ENCODE assay signal across 8 mouse cellular contexts in genomic region chr9:50659392-50660217, GRCm38 (mm10). TPM values are rescaled to one million over a fixed set of nuclear protein-coding genes. Genes with fewer than 3 reads are reported as not detected.
A peak's percentile ranks its signal among the peaks of the same experiment; 100 is the strongest.
DNase-seq lines count a peak whose midpoint lies in the region; ATAC-seq lines count a peak whose summit lies in the region.

TSS of gene Dlat (minus strand) at chr9:50659780.

- no peaks in the 10 kb centered on the region for H3K27me3 ChIP-seq in heart, embryonic 14.5 days (ENCODE audit: control insufficient read depth, insufficient read depth, low read length)
- H3K27me3 ChIP-seq in liver, embryonic 13.5 days: no peaks in the 10 kb centered on the region
- no peaks in the 10 kb centered on the region for H3K27me3 ChIP-seq in stomach, embryonic 16.5 days (ENCODE audit: control insufficient read depth, insufficient read depth, low read length)

- no peaks in the 10 kb centered on the region for H3K4me1 ChIP-seq in brown adipose tissue, adult 24 weeks (ENCODE audit: control insufficient read depth, insufficient read depth, insufficient read length, low read length)
- H3K4me1 ChIP-seq in heart, embryonic 14.5 days (ENCODE audit: control insufficient read depth in 2 of 2, insufficient read depth in 2 of 2, low read length in 2 of 2): peaks cover 3 to 4% of the 10 kb centered on the region in 2 experiments; a peak in 3 of 4 replicates
- H3K4me1 ChIP-seq in liver, embryonic 13.5 days (replicated peaks): peaks cover 27% of the 10 kb centered on the region
- H3K4me1 ChIP-seq in stomach, embryonic 16.5 days (ENCODE audit: control insufficient read depth, insufficient read depth, low read length): peaks cover 12% of the 10 kb centered on the region

- no peaks in the 10 kb centered on the region for H3K9me3 ChIP-seq in heart, embryonic 14.5 days (ENCODE audit: control insufficient read depth, low read length)
- H3K9me3 ChIP-seq in liver, embryonic 13.5 days (replicated peaks): no peaks in the 10 kb centered on the region
- H3K9me3 ChIP-seq in stomach, embryonic 16.5 days (replicated peaks; ENCODE audit: control insufficient read depth, low read length): no peaks in the 10 kb centered on the region

- H3K36me3 ChIP-seq in heart, embryonic 14.5 days (ENCODE audit: control insufficient read depth, insufficient read depth, low read length): peaks cover 32% of the 10 kb centered on the region
- H3K36me3 ChIP-seq in liver, embryonic 13.5 days: peaks cover 15% of the 10 kb centered on the region
- peaks cover 3% of the 10 kb centered on the region; the same call in 1 of the 2 replicates for H3K36me3 ChIP-seq in stomach, embryonic 16.5 days (ENCODE audit: control insufficient read depth, insufficient read depth, low read length)

- H3K9ac ChIP-seq in heart, embryonic 14.5 days (ENCODE audit: low read length): peak within 1 kb of the TSS; percentile 94
- peak within 1 kb of the TSS; percentile 94 for H3K9ac ChIP-seq in liver, embryonic 13.5 days
- H3K9ac ChIP-seq in stomach, embryonic 16.5 days (ENCODE audit: low read length): peak within 1 kb of the TSS; percentile 88

- under 1% methylated on average over 63 of the region's 63 CpGs for WGBS in heart, embryonic 14.5 days
- under 1% methylated on average over 63 of the region's 63 CpGs for WGBS in liver, embryonic 13.5 days (ENCODE audit: insufficient replicate concordance)
- WGBS in stomach, embryonic 16.5 days: under 1% methylated on average over 63 of the region's 63 CpGs

- peak; percentile 86 for ATAC-seq in heart, embryonic 14.5 days (ENCODE audit: insufficient number of reproducible peaks, insufficient read depth, low FRiP score, low read depth)
- peak; percentile 89 for ATAC-seq in liver, embryonic 13.5 days (ENCODE audit: low read depth)
- ATAC-seq in stomach, embryonic 16.5 days (ENCODE audit: insufficient read depth, low FRiP score): peak; percentile 93

- peak within 1 kb of the TSS; percentile 69 for H3K4me3 ChIP-seq in brown adipose tissue, adult 24 weeks (ENCODE audit: insufficient read depth, low read depth, low read length)
- H3K4me3 ChIP-seq in heart, embryonic 14.5 days (ENCODE audit: control insufficient read depth in 1 of 2, insufficient read depth in 1 of 2, low read depth in 1 of 2, low read length in 2 of 2): peak within 1 kb of the TSS; percentile 64 to 78
- peak within 1 kb of the TSS; percentile 94 for H3K4me3 ChIP-seq in liver, embryonic 13.5 days (replicated peaks)
- H3K4me3 ChIP-seq in stomach, embryonic 16.5 days (replicated peaks; ENCODE audit: low read length): peak within 1 kb of the TSS; percentile 67

- peak within 1 kb of the TSS; percentile 67 for H3K4me2 ChIP-seq in heart, embryonic 14.5 days (ENCODE audit: low read length)
- peak within 1 kb of the TSS; percentile 88 for H3K4me2 ChIP-seq in liver, embryonic 13.5 days
- H3K4me2 ChIP-seq in stomach, embryonic 16.5 days (ENCODE audit: low read depth, low read length): peak within 1 kb of the TSS; percentile 60

- peak within 1 kb of the TSS; percentile 78 for H3K27ac ChIP-seq in brown adipose tissue, adult 24 weeks (replicated peaks; ENCODE audit: low read depth, low read length)
- H3K27ac ChIP-seq in heart, embryonic 14.5 days (replicated peaks in 1 of 2; ENCODE audit: control insufficient read depth in 1 of 2, insufficient read depth in 1 of 2, low read depth in 2 of 2, low read length in 2 of 2): peak within 1 kb of the TSS; percentile 73 to 91
- H3K27ac ChIP-seq in liver, embryonic 13.5 days: peak within 1 kb of the TSS; percentile 76
- peak within 1 kb of the TSS; percentile 72 for H3K27ac ChIP-seq in stomach, embryonic 16.5 days (ENCODE audit: low read length)

- peak; percentile 86 for DNase-seq in CD4-positive, CD25-positive, alpha-beta regulatory T cell, adult 2 months (ENCODE audit: low read depth, low spot score)
- DNase-seq in fibroblast of lung, adult 2 months (ENCODE audit: low read depth): peak; percentile 66
- peak; percentile 91 for DNase-seq in kidney, postnatal 14 days
- peak; percentile 79 for DNase-seq in liver, embryonic 13.5 days
- peak; percentile 93 for DNase-seq in neural tube, embryonic 10.5 days (ENCODE audit: extremely low spot score, low spot score)

RNA-seq across cellular contexts. Expression of gene Dlat, which starts in this region (rescaled TPM):
- 497 and 703 TPM in 2 replicates for polyA plus RNA-seq in brown adipose tissue, adult 24 weeks (2012; ENCODE audit: insufficient read depth, insufficient read length, missing spikeins)
- polyA plus RNA-seq in heart, embryonic 14.5 days (2014; fragmentation: Nextera tagmentation; extraction: Ambion mirVana): 161 TPM in 2 replicates
- polyA plus RNA-seq in liver, embryonic 13.5 days (2015; fragmentation: Nextera tagmentation; extraction: Ambion mirVana): 33.7 and 45.2 TPM in 2 replicates
- polyA plus RNA-seq in stomach, embryonic 16.5 days (2015; fragmentation: Nextera tagmentation; extraction: Ambion mirVana): 40.5 and 49.8 TPM in 2 replicates

Comparison
In these comparisons a context has a peak if more than half of its experiments do, and no peak if none do; other contexts are left out.
1. Peak in every context shown above with its lines: DNase-seq, ATAC-seq, H3K4me3 ChIP-seq and H3K27ac ChIP-seq.